Mouse (Mus musculus): ENCODE data around the gene Hils1.
"Not testable (repeated sequence)": the region's sequence is repeated elsewhere in the genome, so short reads cannot be mapped to it uniquely, and the experiment has no call there.

The Hils1 gene

DNA sequence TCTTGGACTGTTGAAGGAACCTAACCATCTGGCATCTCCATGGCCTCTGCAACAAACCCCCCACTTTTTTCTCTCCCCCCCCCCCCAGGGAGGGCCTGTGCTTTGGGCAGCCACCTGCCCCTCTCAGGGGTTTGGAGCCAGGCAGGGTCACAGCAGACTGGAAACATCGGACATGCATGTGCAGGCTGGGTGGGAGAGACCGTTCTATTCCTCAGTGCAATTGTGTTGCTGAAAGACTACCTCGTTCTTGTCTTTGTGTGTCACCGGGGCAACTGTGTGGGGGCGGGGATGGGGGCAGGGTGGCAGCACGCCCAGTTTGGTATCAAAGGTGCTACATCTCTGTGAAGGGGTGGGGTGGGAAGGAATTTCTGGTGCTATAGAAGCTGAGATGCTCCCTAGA, 15.2 kb upstream of the Hils1 start:
- no peak for DNase-seq (ENCODE audit: low read depth, low spot score)

DNA sequence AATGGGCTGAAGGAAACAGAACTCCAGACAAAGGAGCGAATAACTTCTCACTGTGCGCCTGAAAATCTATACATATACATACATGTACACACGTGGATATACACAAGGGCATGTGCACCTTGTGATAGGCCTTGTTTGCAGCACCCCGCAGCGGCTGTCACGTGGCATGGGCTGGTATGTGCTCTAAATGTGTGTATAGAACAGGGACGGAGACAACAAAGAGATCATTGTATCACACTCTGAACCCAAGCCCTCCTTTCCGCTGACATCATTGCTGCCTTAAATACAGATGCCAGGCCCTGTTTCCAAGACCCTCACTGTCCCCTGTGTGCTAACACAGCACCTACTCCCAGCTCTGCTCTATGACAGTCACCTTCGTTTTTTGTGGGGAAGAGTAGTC, 12.3 kb upstream of the Hils1 start:
- DNase-seq (ENCODE audit: low read depth, low spot score): no peak

DNA sequence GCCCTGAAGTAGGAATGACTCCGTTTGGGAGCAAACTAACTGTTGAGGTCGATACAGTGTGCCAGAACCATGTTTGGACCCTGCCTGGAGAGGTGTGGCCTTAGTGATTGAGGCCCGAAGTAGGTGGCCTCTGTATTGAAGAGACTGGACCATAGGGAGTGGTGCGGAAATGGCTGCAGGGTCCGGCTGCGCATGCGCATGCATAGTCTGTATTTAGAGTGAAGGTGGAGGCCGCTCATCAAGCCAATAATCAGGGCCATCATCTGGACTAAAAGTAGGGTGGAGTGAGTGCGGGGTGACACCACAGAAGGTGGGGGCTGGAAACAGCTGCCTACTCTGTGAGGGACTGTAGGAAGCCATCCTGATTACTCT, 9.7 kb upstream of the Hils1 start:
- DNase-seq (ENCODE audit: low read depth, low spot score): no peak

GRCm38 (mm10) chr11:94958065-94958858, 9.1 kb upstream of the Hils1 start:
- no peak for DNase-seq (ENCODE audit: low read depth, low spot score)

- DNase-seq (ENCODE audit: low read depth, low spot score): no peak
These were observed 4.8 kb upstream of the Hils1 start for GRCm38 (mm10) chr11:94962534-94963101.

DNA sequence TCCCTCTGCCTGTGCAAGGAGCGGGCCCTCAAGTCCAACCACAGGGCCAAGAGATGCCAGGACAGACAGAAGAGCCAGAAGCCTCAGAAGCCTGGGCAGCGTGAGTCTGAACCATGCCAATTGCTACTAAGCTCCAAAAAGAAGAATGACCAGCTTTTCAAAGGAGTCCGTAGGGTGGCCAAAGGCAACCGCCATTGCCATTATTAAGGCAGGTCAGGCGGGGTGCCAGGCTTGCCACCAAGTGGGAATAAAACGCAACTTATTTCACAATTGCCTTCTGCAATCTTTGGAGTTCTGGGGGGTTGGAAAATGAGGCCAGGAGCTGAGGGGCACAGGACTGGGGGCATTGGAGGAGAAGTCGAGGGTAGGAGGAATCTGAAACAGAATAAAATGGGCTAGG, 794 bp downstream of the Hils1 start:
- DNase-seq (ENCODE audit: low read depth, low spot score): no peak

DNA sequence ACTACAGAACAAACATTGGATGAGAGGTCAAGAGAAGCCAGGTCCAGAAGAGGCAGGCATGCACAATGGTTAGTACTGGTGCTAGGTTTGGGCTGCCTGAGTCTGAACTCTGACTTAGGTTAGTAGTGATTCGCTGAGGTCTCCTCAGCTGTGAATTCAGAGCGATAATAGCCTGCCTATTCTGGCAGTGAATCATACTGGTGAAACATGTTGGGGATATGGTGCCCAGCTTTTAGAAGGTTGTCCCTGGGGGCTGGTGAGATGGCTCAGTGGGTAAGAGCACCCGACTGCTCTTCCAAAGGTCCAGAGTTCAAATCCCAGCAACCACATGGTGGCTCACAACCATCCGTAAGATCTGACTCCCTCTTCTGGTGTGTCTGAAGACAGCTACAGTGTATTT, 2.3 kb downstream of the Hils1 start:
- DNase-seq (ENCODE audit: low read depth, low spot score): not testable (repeated sequence)

GRCm38 (mm10) chr11:94970210-94970943, 3.0 kb downstream of the Hils1 start:
- DNase-seq (ENCODE audit: low read depth, low spot score): peak; percentile 72

GRCm38 (mm10) chr11:94971895-94972615, 4.7 kb downstream of the Hils1 start:
- no peak for DNase-seq (ENCODE audit: low read depth, low spot score)

- DNase-seq (ENCODE audit: low read depth, low spot score): no peak
These were observed 5.5 kb downstream of the Hils1 start for GRCm38 (mm10) chr11:94972887-94973286.

DNA sequence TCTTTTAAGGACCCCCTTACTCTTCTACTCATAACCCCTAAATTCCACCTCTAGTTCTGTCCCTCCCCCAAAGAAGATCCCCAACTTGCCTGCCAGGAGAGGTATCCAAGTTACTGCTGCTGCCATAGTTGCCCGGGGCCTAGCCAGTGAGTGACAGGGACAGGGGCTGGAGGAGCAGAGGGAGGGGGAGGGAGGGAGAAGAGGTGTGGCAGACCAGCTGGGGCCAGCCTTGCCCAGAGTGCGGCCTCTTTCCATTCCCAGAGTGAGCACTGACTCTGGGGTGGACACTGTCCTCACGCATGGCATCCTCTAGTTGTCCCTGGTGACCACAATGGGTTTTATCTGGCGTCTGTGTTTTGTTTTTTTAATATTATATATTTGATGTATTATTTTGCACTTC, 5.9 kb downstream of the Hils1 start:
- no peak for DNase-seq (ENCODE audit: low read depth, low spot score)

- DNase-seq (ENCODE audit: low read depth, low spot score): no peak
These were observed 7.6 kb downstream of the Hils1 start for GRCm38 (mm10) chr11:94974951-94975350.

GRCm38 (mm10) chr11:94976199-94976598, 8.8 kb downstream of the Hils1 start, which contains the start of gene Sgca:
Sgca (minus strand) TSS chr11:94976327.
- DNase-seq (ENCODE audit: low read depth, low spot score): no peak

GRCm38 (mm10) chr11:94978178-94978915, 11.0 kb downstream of the Hils1 start:
- DNase-seq (ENCODE audit: low read depth, low spot score): no peak

GRCm38 (mm10) chr11:94978947-94979346, 11.6 kb downstream of the Hils1 start:
- DNase-seq (ENCODE audit: low read depth, low spot score): peak; percentile 94

DNA sequence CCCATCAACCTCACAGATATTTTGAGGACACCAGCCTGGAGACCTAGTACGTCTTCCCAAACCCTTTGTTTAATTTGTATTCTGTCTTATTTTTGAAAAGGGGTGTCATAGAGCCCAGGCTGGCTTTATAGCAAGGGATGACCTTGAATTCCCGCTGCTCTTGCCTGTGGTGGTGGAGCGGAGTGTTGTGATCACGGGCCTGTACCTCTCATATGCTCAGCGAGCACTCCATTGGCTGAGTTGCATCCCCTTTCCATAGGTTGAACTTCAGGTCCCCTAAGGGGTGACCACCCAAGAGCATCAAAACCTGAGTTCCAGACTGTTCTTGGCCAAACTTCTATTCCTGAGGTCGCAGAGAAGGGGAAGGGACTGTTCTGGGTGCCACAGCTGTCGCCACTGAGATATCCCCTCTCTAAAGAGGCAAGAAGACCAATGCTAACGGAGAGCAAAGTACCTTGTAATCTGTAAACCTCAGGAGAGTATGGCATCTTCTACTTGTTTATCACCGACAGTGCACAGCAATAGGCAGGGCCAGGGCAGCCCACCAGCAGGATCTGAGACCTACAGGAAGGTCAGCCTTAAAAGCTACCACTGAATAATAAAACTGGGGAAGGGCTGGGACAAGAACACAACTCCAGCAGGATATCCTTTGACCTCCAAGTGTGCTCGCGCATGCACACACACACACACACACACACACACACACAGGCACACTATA, 12.2 kb downstream of the Hils1 start:
- DNase-seq (ENCODE audit: low read depth, low spot score): no peak

DNA sequence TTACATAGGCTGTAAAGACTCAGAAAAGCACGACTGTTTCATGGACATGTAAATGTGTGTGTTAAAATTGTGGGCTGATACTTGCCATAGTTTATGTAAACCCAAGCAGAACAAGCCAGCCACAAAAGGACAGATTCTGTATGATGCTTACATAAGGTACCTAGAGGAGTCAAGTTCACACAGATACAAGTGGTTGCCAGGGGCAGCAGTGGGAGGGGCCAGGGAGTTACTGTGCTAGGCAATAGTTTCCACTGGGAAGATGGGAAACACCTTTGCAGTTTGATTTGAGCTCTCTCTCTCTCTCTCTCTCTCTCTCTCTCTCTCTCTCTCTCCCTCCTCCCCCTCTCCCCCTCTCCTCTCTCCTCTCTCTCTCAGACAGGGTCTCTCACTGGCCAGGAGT, 17.7 kb downstream of the Hils1 start:
- no peak for DNase-seq (ENCODE audit: low read depth, low spot score)

DNA sequence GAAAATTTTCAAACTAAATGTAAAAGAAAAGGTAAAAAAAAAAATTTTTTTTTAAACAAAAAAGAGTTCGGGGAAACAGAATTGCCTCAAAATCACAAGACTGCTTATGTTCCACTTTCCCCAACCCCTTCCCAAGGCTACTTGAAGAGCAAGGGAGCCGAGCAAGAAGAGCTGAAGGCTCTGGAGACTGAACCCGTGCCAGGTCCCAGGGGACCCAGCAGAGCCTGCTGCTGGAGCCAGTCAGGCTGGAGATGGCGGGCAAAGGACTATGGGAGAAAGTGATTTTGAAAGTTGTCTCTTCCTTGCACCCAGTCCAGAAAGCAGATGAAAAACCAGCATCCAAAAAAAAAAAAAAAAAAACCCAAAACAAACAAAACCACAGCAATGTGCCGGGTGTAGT, 18.4 kb downstream of the Hils1 start:
- no peak for DNase-seq (ENCODE audit: low read depth, low spot score)

DNA sequence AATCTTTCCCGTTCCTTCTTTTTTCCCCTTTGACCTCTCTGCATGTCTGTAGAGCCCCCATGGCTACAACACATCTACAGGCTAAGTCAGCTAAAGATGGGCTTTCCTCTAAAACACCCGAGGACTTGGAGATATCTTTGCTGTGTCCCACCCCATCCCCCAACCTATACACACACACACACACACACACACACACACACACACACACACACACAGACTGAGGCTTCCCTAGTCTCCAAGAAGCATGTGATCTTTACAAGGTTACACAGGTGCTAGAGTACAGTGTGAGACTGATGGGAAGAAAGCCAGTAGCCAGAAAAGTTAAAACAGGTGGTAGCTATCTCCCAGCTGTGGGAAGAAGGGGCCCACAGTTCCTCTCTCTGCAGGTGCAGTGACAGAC, 19.0 kb downstream of the Hils1 start:
- DNase-seq (ENCODE audit: low read depth, low spot score): no peak

GRCm38 (mm10) chr11:94987341-94987740, 19.9 kb downstream of the Hils1 start:
- no peak for DNase-seq (ENCODE audit: low read depth, low spot score)

DNA sequence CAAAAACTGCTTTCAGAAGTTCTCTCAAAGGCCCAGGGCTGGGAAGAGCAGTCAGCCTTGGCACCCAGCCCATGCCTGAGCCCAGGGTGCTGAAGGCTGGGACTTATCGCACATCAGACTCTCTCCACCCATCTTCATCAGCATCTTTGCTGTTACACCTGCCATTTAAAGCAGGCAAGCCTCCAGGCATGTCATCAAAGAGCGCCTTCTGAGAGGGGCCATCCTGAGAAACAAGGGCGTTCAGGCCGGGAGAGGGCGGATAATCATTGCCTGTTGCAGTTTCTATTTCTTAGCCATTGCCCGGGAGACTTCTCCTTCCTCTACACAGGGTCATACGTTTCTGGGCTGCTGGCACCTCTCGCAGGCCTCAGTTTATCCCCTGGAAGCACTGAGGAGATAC, 20.5 kb downstream of the Hils1 start:
- no peak for DNase-seq (ENCODE audit: low read depth, low spot score)
